Mouse (Mus musculus) stomach, postnatal 0 days (tissue): ENCODE results near the gene Col4a1. TPM values are rescaled to one million over a fixed set of nuclear protein-coding genes. Genes with fewer than 3 reads are reported as not detected.

Source experiments
- ATAC-seq: fragments of 200-750 bp; cut with Nextera tagmentation; 2 replicates; pipeline ENCODE4 v1.8.0; 2017; ENCODE audit not compliant: low FRiP score, low TSS enrichment
- DNase-seq: peaks from one replicate; pipeline ENCODE4 v3.0.0-alpha.2; 2016; ENCODE audit warnings: low spot score
- H3K27ac ChIP-seq: fragments of 300-500 bp; sonication (generic); replicated peaks from 2 replicates; pipeline ENCODE4 v1.5.1; 2014; ENCODE audit warnings: mild to moderate bottlenecking, control low read depth
- H3K27me3 ChIP-seq: fragments of 300-500 bp; sonication (generic); 2 replicates; pipeline ENCODE4 v1.6.1; 2014; ENCODE audit warnings: low read length; ENCODE audit not compliant: control insufficient read depth, insufficient read depth
- H3K36me3 ChIP-seq: fragments of 300-500 bp; sonication (generic); 2 replicates; pipeline ENCODE4 v1.6.1; 2014; ENCODE audit warnings: low read length, mixed read lengths; ENCODE audit not compliant: control insufficient read depth, insufficient read depth
- H3K4me1 ChIP-seq: fragments of 300-500 bp; sonication (generic); replicated peaks from 2 replicates; pipeline ENCODE4 v1.6.1; 2014; ENCODE audit warnings: antibody characterized with exemption; ENCODE audit not compliant: control insufficient read depth, insufficient read depth
- H3K4me2 ChIP-seq: fragments of 300-500 bp; sonication (generic); replicated peaks from 2 replicates; pipeline ENCODE4 v1.6.1; 2014; ENCODE audit warnings: low read depth, mild to moderate bottlenecking, control low read depth, moderate library complexity
- H3K4me3 ChIP-seq: fragments of 300-500 bp; sonication (generic); 2 replicates; pipeline ENCODE4 v1.5.1; 2014; ENCODE audit warnings: low read depth, low read length, control low read depth
- H3K9ac ChIP-seq: fragments of 300-500 bp; sonication (generic); 2 replicates; pipeline ENCODE4 v1.6.1; 2014; ENCODE audit warnings: mild to moderate bottlenecking, low read length, control low read depth, mixed read lengths
- H3K9me3 ChIP-seq: fragments of 300-500 bp; sonication (generic); 2 replicates; pipeline ENCODE4 v1.6.1; 2016; ENCODE audit warnings: low read length; ENCODE audit not compliant: control insufficient read depth
- CTCF ChIP-seq: IDR thresholded peaks from 2 replicates; pipeline ENCODE4 v1.5.1; 2016; ENCODE audit warnings: antibody characterized with exemption, low read depth, mild to moderate bottlenecking, moderate library complexity
- EP300 ChIP-seq: optimal IDR thresholded peaks from 2 replicates; pipeline ENCODE3; 2016; ENCODE audit warnings: antibody characterized with exemption
- WGBS: fragments of 180-500 bp; shearing (Covaris S2); extraction: QIAGEN DNeasy Blood & Tissue Kit; methylation state at CpG from one replicate; pipeline ENCODE4 v1.1.7; 2014; 5-methylcytosine and 5-hydroxymethylcytosine counted together
- polyA plus RNA-seq: library from polyadenylated mRNA; unstranded; fragments of >200 nt; fragmentation: Nextera tagmentation; extraction: Ambion mirVana; gene quantifications from 2 replicates; pipeline ENCODE4 v1.2.1, GENCODE M21; 2015

The Col4a1 gene
- polyA plus RNA-seq, 1 experiment from 2014 or later = 99.0 TPM

DNA sequence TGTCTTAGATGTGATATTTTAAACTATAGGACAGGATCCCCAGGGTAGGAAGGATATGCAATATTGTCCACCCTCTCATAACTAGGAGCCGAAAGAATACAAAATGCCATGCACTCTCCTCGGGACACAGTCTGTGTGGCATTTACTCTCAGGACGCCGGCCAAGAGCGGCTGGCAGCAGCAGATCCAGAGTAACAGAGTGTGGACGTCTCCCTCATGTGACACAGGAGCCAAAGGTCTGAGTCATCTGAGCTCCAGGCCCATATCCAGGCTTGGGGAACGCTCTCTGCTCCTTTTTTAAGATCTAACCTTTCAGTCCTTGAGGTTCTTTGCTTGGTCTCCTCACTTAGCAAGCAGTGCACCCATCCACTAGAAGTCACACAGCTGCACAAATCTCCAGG is 141.1 kb downstream of the Col4a1 start:
- H3K27ac ChIP-seq = no peak overlapping the region
- TF ChIP-seq CTCF (no peak), EP300 (no peak)
- no peaks in the 10 kb centered on the region for H3K9me3 ChIP-seq
- no peaks in the 10 kb centered on the region for H3K27me3 ChIP-seq
- 58% methylated on average over 7 of the region's 7 CpGs for WGBS
- H3K4me3 ChIP-seq = no peak overlapping the region
- H3K4me2 ChIP-seq = no peak overlapping the region
- no peak overlapping the region for H3K9ac ChIP-seq
- H3K4me1 ChIP-seq = no peaks in the 10 kb centered on the region
- ATAC-seq (no peak), DNase-seq (no peak)
- H3K36me3 ChIP-seq = no peaks in the 10 kb centered on the region

DNA sequence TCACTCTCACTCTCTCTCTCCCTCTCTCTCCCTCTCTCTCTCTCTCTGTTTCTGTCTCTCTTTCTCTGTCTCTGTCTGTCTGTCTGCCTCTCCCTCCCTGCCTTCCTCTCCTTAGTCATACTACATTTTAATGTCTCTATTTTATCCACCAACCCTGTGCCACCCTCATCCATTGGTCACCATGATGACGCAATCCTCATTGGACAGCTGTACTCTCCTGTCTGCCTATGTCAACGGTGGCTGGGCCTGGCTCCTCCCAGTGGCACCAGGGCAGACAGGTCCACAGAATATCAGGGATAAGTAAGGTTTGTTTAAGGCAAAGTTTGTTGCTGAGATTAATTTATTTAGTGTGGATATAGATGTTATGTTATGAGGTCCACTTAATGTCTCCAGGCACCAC is 143.2 kb downstream of the Col4a1 start:
- Histone ChIP-seq H3K4me3 (no peak overlapping the region), H3K36me3 (no peaks in the 10 kb centered on the region), H3K27me3 (no peaks in the 10 kb centered on the region), H3K4me2 (no peak overlapping the region), H3K4me1 (no peaks in the 10 kb centered on the region), H3K9me3 (no peaks in the 10 kb centered on the region), H3K27ac (no peak overlapping the region), H3K9ac (no peak overlapping the region)
- TF ChIP-seq EP300 = no peak
- TF ChIP-seq CTCF = no peak
- WGBS = 61% methylated on average over 2 of the region's 2 CpGs
- ATAC-seq = no peak
- peak; percentile 20 for DNase-seq

DNA sequence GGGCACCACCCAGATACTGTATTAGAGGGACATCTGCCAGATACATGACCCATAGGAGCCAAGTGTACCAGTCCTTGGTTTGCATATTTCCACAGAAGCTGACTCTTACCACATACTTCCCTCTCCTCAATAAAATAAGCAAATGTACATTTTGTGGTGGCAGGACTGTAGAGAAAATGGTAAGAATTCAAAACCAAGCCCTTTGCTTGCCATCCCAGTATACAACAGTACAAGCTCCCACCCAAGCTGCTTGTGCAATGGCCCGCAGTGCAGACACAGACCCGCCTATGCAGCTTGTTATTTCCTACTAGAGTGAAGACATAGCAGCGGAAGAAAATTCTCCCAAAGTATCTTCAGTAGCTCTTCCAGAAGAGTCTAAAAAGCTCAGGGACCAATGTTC is 143.8 kb downstream of the Col4a1 start:
- Histone ChIP-seq H3K4me2 (no peak overlapping the region), H3K27me3 (no peaks in the 10 kb centered on the region), H3K4me3 (no peak overlapping the region), H3K36me3 (no peaks in the 10 kb centered on the region), H3K9ac (no peak overlapping the region), H3K27ac (no peak overlapping the region), H3K9me3 (no peaks in the 10 kb centered on the region), H3K4me1 (no peaks in the 10 kb centered on the region)
- 86% methylated on average over 3 of the region's 3 CpGs for WGBS
- DNase-seq (no peak), ATAC-seq (no peak)
- no peak for TF ChIP-seq EP300
- TF ChIP-seq CTCF = no peak

DNA sequence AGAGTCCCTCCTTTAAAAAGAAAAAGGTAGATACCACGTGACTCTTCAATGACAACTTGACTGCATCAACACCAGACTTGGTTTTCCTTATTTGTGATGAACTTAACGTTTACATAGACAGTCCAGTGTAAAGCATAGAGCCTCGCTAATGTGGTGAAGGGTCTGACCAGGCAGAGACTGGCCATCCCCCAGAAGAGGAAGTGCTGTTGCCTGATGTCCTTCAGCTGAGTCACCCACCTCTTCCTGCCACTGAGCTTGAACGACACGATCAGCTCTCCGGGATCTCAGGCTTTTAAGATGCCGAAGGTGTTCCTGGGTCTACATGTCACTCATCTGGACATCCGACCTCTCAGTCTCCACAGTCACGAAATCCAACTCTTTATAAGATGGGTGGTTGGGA is 144.7 kb downstream of the Col4a1 start:
- WGBS = 77% methylated on average over 9 of the region's 9 CpGs
- DNase-seq (no peak), ATAC-seq (no peak)
- H3K4me3 ChIP-seq = no peak overlapping the region
- H3K4me1 ChIP-seq = no peaks in the 10 kb centered on the region
- TF ChIP-seq CTCF (no peak), EP300 (no peak)
- no peaks in the 10 kb centered on the region for H3K27me3 ChIP-seq
- no peak overlapping the region for H3K27ac ChIP-seq
- no peak overlapping the region for H3K9ac ChIP-seq
- H3K36me3 ChIP-seq = no peaks in the 10 kb centered on the region
- H3K9me3 ChIP-seq = no peaks in the 10 kb centered on the region
- no peak overlapping the region for H3K4me2 ChIP-seq

DNA sequence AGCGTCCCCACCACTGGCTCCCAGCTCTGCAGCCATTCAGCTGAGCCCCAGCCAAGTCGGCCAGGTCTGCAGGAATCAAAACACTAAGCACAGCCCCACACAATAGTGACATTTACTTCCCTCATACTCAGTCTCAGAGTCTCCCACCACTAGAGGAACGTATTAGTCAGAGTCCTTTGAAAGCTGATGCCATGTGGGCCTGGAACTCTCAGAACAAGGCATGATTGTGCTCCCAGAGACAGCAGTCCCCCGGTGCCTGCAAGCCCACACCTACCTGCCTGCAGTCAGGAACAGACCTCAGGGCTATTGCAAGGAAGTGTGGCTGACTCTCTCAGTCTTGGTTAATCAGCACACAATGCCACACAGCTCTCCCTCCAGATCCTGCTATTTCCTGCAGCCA is 147.0 kb downstream of the Col4a1 start:
- Histone ChIP-seq H3K9ac (no peak overlapping the region), H3K4me1 (no peaks in the 10 kb centered on the region), H3K4me3 (no peak overlapping the region), H3K36me3 (no peaks in the 10 kb centered on the region), H3K27ac (no peak overlapping the region), H3K27me3 (no peaks in the 10 kb centered on the region), H3K9me3 (no peaks in the 10 kb centered on the region), H3K4me2 (no peak overlapping the region)
- TF ChIP-seq EP300 (no peak), CTCF (no peak)
- ATAC-seq (0 out of 2 replicates have a peak, but pooled peaks have one; percentile 39), DNase-seq (no peak)
- 32% methylated on average over 4 of the region's 4 CpGs for whole genome bisulfite sequencing

DNA sequence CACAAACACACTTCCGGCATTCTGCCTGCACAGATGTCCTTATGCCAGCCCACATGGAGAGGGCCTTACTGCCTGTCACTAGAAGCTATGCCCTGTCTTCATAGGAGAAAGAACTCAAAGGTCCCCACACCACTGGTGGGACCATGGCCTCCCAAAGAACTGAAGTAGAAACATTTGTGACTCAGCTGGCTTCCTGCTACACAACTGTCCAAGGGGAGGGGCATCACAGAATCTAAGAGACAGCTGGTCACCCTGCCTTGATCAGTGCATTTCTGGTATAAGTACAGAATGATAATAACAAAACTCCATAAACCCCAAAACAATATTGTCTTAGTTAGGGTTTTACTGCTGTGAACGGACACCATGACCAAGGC is 156.3 kb downstream of the Col4a1 start:
- 84% methylated on average over 2 of the region's 2 CpGs for WGBS
- H3K9me3 ChIP-seq = no peaks in the 10 kb centered on the region
- DNase-seq (no peak), ATAC-seq (no peak)
- no peak overlapping the region for H3K27ac ChIP-seq
- no peak overlapping the region for H3K9ac ChIP-seq
- H3K27me3 ChIP-seq = no peaks in the 10 kb centered on the region
- H3K4me2 ChIP-seq = no peak overlapping the region
- no peak overlapping the region for H3K4me3 ChIP-seq
- no peaks in the 10 kb centered on the region for H3K36me3 ChIP-seq
- no peak for TF ChIP-seq EP300
- 0 out of 2 replicates have a peak, but pooled peaks cover 2% of the 10 kb centered on the region for H3K4me1 ChIP-seq
